Mouse (Mus musculus): ENCODE measurements around the gene Rbm14.

Rbm14 gene

GRCm38 (mm10) chr19:4811063-4811908, at the start of gene Rbm14, which contains the start of gene Gm21992:
Gene Rbm14 (minus strand): TSS chr19:4811634.
Gene Gm21992 (minus strand): TSS chr19:4811612.
- DNase-seq = peak; percentile 99

GRCm38 (mm10) chr19:4859081-4859480, 47.6 kb upstream of the Rbm14 start:
- no peak for DNase-seq

- no peak for DNase-seq
These were observed 44.5 kb upstream of the Rbm14 start for GRCm38 (mm10) chr19:4855951-4856350.

GRCm38 (mm10) chr19:4855470-4855820, 44.0 kb upstream of the Rbm14 start:
- DNase-seq = no peak

- DNase-seq = peak; percentile 91
These were observed 43.4 kb upstream of the Rbm14 start, which contains the start of gene Ctsf for GRCm38 (mm10) chr19:4854552-4855469. Gene Ctsf (plus strand): TSS chr19:4855130.

GRCm38 (mm10) chr19:4850281-4850680, 38.8 kb upstream of the Rbm14 start:
- DNase-seq = no peak

- no peak for DNase-seq
These were observed 38.4 kb upstream of the Rbm14 start for GRCm38 (mm10) chr19:4849800-4850199.

GRCm38 (mm10) chr19:4847490-4847889, 36.1 kb upstream of the Rbm14 start:
- DNase-seq = peak; percentile 37

GRCm38 (mm10) chr19:4845846-4846245, 34.4 kb upstream of the Rbm14 start:
- no peak for DNase-seq

- no peak for DNase-seq
These were observed 31.2 kb upstream of the Rbm14 start for GRCm38 (mm10) chr19:4842611-4843010.

GRCm38 (mm10) chr19:4840848-4841247, 29.4 kb upstream of the Rbm14 start:
- no peak for DNase-seq

- peak; percentile 98 for DNase-seq
These were observed 27.7 kb upstream of the Rbm14 start, which contains the start of the genes Ccs and Ccdc87 for GRCm38 (mm10) chr19:4839149-4839548. Gene Ccs (minus strand): TSS chr19:4839332. Gene Ccdc87 (plus strand): TSS chr19:4839366.

GRCm38 (mm10) chr19:4838526-4839140, 27.2 kb upstream of the Rbm14 start:
- DNase-seq = no peak

- no peak for DNase-seq
These were observed 25.6 kb upstream of the Rbm14 start for GRCm38 (mm10) chr19:4837049-4837448.

GRCm38 (mm10) chr19:4836096-4836495, 24.7 kb upstream of the Rbm14 start:
- DNase-seq = peak; percentile 48

- no peak for DNase-seq
These were observed 22.5 kb upstream of the Rbm14 start for GRCm38 (mm10) chr19:4833977-4834376.

GRCm38 (mm10) chr19:4829156-4829555, 17.7 kb upstream of the Rbm14 start:
- DNase-seq = peak; percentile 74

- DNase-seq = peak; percentile 58
These were observed 17.1 kb upstream of the Rbm14 start for GRCm38 (mm10) chr19:4828444-4829114.

- DNase-seq = peak; percentile 89
These were observed 9.4 kb upstream of the Rbm14 start for GRCm38 (mm10) chr19:4820678-4821303.

GRCm38 (mm10) chr19:4817182-4817835, 5.9 kb upstream of the Rbm14 start:
- no peak for DNase-seq

GRCm38 (mm10) chr19:4813015-4813414, 1.6 kb upstream of the Rbm14 start:
- DNase-seq = no peak
